Mouse (Mus musculus): Measurements from ENCODE around the gene Dhx15. TPM values are rescaled to one million over a fixed set of nuclear protein-coding genes. Genes with fewer than 3 reads are reported as not detected.
"Not testable (repeated sequence)": the region's sequence is repeated elsewhere in the genome, so short reads cannot be mapped to it uniquely, and the experiment has no call there.

The Dhx15 gene
- polyA plus RNA-seq (2014; fragmentation: Nextera tagmentation; extraction: Ambion mirVana): 112 and 124 TPM in 2 replicates

DNA sequence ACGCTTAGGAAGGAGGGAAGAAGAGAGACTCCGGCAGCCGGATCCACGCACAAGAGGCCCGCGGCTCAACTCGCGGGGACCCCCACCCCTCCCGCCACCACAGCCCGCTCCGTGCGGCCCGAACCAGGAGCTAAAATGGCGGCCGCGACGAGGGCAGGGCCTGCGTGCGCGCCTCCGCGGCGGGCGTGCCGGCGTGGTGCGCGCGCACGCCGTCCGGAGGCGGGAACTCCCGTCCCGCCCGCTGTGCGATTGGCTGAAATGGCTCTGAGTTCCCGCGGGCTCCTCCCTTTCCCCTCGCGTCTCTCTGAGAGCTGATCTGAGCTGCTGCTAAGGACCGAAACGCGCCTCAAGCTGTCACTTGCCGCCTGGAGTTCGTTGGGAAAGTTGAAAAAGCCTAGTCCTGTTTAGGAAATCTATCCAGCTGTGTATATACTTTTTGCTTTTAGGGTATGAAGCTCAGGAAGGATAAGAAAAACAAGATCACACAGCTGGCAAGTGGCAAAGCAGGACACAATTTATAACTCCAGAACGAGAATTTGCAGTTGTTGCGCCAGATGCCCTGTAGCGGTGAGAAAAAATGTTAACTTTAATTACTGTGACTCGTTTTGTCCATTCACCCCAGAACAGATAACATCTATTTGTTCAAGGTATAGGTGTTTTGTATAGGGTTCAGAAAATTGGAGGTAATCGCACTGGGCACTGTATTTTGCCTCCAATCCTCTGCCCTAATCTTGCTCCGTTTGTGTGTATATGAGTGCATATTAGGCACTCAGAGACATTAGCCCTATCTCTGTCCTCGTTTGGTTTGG is at the start of gene Dhx15:
Dhx15 (minus strand) TSS at position 144 of the 809 bp plus-strand sequence.
- WGBS: 1% methylated on average over 31 of the region's 53 CpGs
- H3K4me3 ChIP-seq (ENCODE audit: low read length): peak within 1 kb of the TSS; percentile 97
- peaks cover 18% of the 10 kb centered on the region for H3K4me1 ChIP-seq (ENCODE audit: control insufficient read depth, insufficient read depth, low read length)

GRCm38 (mm10) chr5:52238877-52239276 is 48.6 kb upstream of the Dhx15 start:
- Histone ChIP-seq H3K4me3 (ENCODE audit: low read length) (no peak overlapping the region), H3K9ac (ENCODE audit: low read depth, low read length) (no peak overlapping the region), H3K27ac (ENCODE audit: low read depth, low read length) (no peak overlapping the region), H3K4me2 (replicated peaks; ENCODE audit: low read depth, low read length) (no peak overlapping the region), H3K36me3 (ENCODE audit: control insufficient read depth, insufficient read depth, low read length) (no peaks in the 10 kb centered on the region), H3K9me3 (ENCODE audit: control insufficient read depth, low read length) (0 out of 2 replicates have a peak, but pooled peaks cover 3% of the 10 kb centered on the region), H3K27me3 (ENCODE audit: control insufficient read depth, insufficient read depth, low read length) (no peaks in the 10 kb centered on the region), H3K4me1 (ENCODE audit: control insufficient read depth, insufficient read depth, low read length) (no peaks in the 10 kb centered on the region)
- 92% methylated on average over 5 of the region's 5 CpGs for WGBS
- no peak for ATAC-seq (ENCODE audit: low FRiP score, low TSS enrichment)

More for the DNA sequence above, at the start of gene Dhx15:
- H3K9me3 ChIP-seq (ENCODE audit: control insufficient read depth, low read length): no peaks in the 10 kb centered on the region
- peak; percentile 97 for ATAC-seq (ENCODE audit: low FRiP score, low TSS enrichment)
- peak within 1 kb of the TSS; percentile 85 for H3K4me2 ChIP-seq (replicated peaks; ENCODE audit: low read depth, low read length)
- H3K27me3 ChIP-seq (ENCODE audit: control insufficient read depth, insufficient read depth, low read length): no peaks in the 10 kb centered on the region
- H3K27ac ChIP-seq (ENCODE audit: low read depth, low read length): peak within 1 kb of the TSS; percentile 92
- no peaks in the 10 kb centered on the region for H3K36me3 ChIP-seq (ENCODE audit: control insufficient read depth, insufficient read depth, low read length)
- H3K9ac ChIP-seq (ENCODE audit: low read depth, low read length): peak within 1 kb of the TSS; percentile 100

DNA sequence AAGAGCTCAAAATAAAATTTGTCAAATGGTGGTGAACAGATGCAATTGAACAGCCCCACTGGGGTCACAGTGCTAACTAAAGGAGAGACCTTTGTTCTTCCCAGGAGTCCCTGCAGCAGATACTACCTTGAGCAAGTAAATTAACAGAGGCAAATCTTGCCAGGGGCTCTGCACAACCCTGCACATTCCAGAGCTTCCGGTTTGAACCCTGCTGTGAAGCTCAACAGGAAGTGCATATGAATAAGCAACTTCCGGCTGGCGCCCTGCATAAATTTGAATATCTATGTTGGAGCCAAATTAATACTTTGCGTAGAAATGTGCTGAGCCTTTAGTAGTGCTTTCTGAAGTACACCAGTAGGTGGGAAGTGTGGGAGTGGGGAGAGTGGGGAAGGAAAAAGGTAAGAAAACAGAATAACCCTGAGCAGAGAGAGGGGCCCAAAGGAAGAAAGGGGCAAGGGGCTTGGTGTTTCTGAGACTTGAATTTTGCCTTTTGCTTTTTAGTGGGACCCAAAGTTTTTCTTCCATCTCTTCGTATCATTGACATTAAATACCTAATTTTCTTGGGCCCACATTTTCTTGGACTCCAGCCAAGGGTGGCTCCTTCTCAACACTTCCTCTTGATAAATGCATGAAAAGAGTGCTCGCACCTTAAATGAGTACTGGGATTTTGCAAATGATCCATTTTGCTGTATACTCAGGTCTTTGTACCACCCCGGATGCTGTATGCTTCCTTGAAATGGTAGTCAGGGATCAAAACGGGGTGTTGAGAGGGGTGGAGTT is 47.8 kb upstream of the Dhx15 start:
- H3K4me2 ChIP-seq (replicated peaks; ENCODE audit: low read depth, low read length): no peak overlapping the region
- H3K27ac ChIP-seq (ENCODE audit: low read depth, low read length): no peak overlapping the region
- ATAC-seq (ENCODE audit: low FRiP score, low TSS enrichment): no peak
- H3K4me3 ChIP-seq (ENCODE audit: low read length): no peak overlapping the region
- H3K9ac ChIP-seq (ENCODE audit: low read depth, low read length): no peak overlapping the region
- H3K9me3 ChIP-seq (ENCODE audit: control insufficient read depth, low read length): 0 out of 2 replicates have a peak, but pooled peaks cover 3% of the 10 kb centered on the region
- H3K27me3 ChIP-seq (ENCODE audit: control insufficient read depth, insufficient read depth, low read length): no peaks in the 10 kb centered on the region
- WGBS: 71% methylated on average over 8 of the region's 8 CpGs
- no peaks in the 10 kb centered on the region for H3K4me1 ChIP-seq (ENCODE audit: control insufficient read depth, insufficient read depth, low read length)
- H3K36me3 ChIP-seq (ENCODE audit: control insufficient read depth, insufficient read depth, low read length): no peaks in the 10 kb centered on the region

- H3K9ac ChIP-seq (ENCODE audit: low read depth, low read length); H3K27ac ChIP-seq (ENCODE audit: low read depth, low read length); H3K4me2 ChIP-seq (replicated peaks; ENCODE audit: low read depth, low read length); H3K4me3 ChIP-seq (ENCODE audit: low read length); H3K9me3 ChIP-seq (ENCODE audit: control insufficient read depth, low read length); H3K36me3 ChIP-seq (ENCODE audit: control insufficient read depth, insufficient read depth, low read length); ATAC-seq (ENCODE audit: low FRiP score, low TSS enrichment); H3K27me3 ChIP-seq (ENCODE audit: control insufficient read depth, insufficient read depth, low read length); H3K4me1 ChIP-seq (ENCODE audit: control insufficient read depth, insufficient read depth, low read length): not testable (repeated sequence)
- 98% methylated on average over 5 of the region's 6 CpGs for WGBS
Observed at GRCm38 (mm10) chr5:52236585-52236984, 46.3 kb upstream of the Dhx15 start.

DNA sequence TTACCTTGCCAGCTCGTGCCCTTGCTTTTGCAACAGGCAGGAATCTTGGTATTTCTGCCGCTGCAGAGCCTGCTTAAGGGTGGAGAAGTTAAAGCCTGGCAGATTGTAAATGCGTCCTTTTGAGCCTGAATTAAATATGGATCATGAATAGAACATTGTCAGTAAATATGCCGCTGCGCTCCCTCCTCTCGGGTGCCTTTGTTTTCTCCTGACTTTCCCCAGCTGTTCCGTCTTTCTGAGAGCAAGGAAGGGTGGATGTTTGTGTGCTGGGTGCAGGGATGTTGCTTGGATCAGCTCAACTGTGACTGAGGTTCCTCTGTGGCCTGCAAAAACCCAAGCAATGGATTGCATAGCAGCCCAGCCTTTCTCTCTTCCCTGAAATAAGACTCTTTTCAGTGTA is 44.3 kb upstream of the Dhx15 start:
- no peak overlapping the region for H3K4me3 ChIP-seq (ENCODE audit: low read length)
- no peaks in the 10 kb centered on the region for H3K27me3 ChIP-seq (ENCODE audit: control insufficient read depth, insufficient read depth, low read length)
- no peak overlapping the region for H3K27ac ChIP-seq (ENCODE audit: low read depth, low read length)
- 0 out of 2 replicates have a peak, but pooled peaks cover 3% of the 10 kb centered on the region for H3K9me3 ChIP-seq (ENCODE audit: control insufficient read depth, low read length)
- H3K9ac ChIP-seq (ENCODE audit: low read depth, low read length): no peak overlapping the region
- no peaks in the 10 kb centered on the region for H3K4me1 ChIP-seq (ENCODE audit: control insufficient read depth, insufficient read depth, low read length)
- no peaks in the 10 kb centered on the region for H3K36me3 ChIP-seq (ENCODE audit: control insufficient read depth, insufficient read depth, low read length)
- 61% methylated on average over 7 of the region's 7 CpGs for WGBS
- H3K4me2 ChIP-seq (replicated peaks; ENCODE audit: low read depth, low read length): no peak overlapping the region
- no peak for ATAC-seq (ENCODE audit: low FRiP score, low TSS enrichment)

GRCm38 (mm10) chr5:52233891-52234290 is 43.6 kb upstream of the Dhx15 start:
- no peak for ATAC-seq (ENCODE audit: low FRiP score, low TSS enrichment)
- Histone ChIP-seq H3K4me3 (ENCODE audit: low read length) (no peak overlapping the region), H3K27me3 (ENCODE audit: control insufficient read depth, insufficient read depth, low read length) (no peaks in the 10 kb centered on the region), H3K9ac (ENCODE audit: low read depth, low read length) (no peak overlapping the region), H3K4me1 (ENCODE audit: control insufficient read depth, insufficient read depth, low read length) (no peaks in the 10 kb centered on the region), H3K4me2 (replicated peaks; ENCODE audit: low read depth, low read length) (no peak overlapping the region), H3K27ac (ENCODE audit: low read depth, low read length) (no peak overlapping the region), H3K9me3 (ENCODE audit: control insufficient read depth, low read length) (0 out of 2 replicates have a peak, but pooled peaks cover 3% of the 10 kb centered on the region), H3K36me3 (ENCODE audit: control insufficient read depth, insufficient read depth, low read length) (no peaks in the 10 kb centered on the region)
- 37% methylated on average over 2 of the region's 2 CpGs for WGBS

DNA sequence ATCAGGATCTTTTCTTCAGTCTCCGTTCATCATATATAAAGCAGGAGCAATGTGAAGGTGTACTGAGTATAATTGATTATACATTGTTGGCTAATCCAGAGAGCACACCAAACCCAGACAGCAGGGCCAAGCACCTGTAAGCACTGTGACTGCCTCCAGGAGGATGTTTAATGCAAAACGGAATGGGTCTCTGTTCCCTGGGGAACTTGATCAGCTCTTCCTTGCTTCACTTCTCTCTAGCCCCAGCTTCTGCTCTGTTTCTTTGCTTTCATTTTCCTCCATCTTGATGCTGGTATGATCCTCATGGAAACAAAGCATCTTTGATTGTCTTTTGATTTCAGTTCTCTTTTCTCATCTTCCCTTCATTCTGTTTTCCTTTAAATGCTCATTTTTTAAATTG is 42.3 kb upstream of the Dhx15 start:
- H3K36me3 ChIP-seq (ENCODE audit: control insufficient read depth, insufficient read depth, low read length): no peaks in the 10 kb centered on the region
- no peaks in the 10 kb centered on the region for H3K27me3 ChIP-seq (ENCODE audit: control insufficient read depth, insufficient read depth, low read length)
- H3K9ac ChIP-seq (ENCODE audit: low read depth, low read length): no peak overlapping the region
- 55% methylated on average over 2 of the region's 2 CpGs for WGBS
- 0 out of 2 replicates have a peak, but pooled peaks cover 3% of the 10 kb centered on the region for H3K9me3 ChIP-seq (ENCODE audit: control insufficient read depth, low read length)
- H3K4me2 ChIP-seq (replicated peaks; ENCODE audit: low read depth, low read length): no peak overlapping the region
- H3K27ac ChIP-seq (ENCODE audit: low read depth, low read length): no peak overlapping the region
- ATAC-seq (ENCODE audit: low FRiP score, low TSS enrichment): no peak
- H3K4me3 ChIP-seq (ENCODE audit: low read length): no peak overlapping the region
- H3K4me1 ChIP-seq (ENCODE audit: control insufficient read depth, insufficient read depth, low read length): no peaks in the 10 kb centered on the region

DNA sequence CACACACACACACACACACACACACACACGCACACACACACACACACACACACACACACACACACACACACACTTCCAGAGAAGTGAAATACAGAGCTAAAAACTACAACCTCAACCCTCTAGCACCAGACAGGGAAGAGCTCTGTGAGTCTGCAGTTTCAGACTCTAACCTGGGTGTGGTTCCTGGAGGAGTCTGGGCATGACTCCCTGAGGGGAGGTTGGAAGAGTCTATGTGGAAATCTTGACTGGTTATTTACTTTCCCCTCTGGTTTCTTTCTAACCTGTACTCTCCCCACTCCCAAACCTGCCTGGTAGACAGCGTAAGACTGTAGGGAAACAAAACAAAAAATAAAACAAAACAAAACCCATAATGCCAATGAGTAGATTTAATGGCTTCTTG is 41.9 kb upstream of the Dhx15 start:
- Histone ChIP-seq H3K4me1 (ENCODE audit: control insufficient read depth, insufficient read depth, low read length) (no peaks in the 10 kb centered on the region), H3K36me3 (ENCODE audit: control insufficient read depth, insufficient read depth, low read length) (no peaks in the 10 kb centered on the region), H3K9ac (ENCODE audit: low read depth, low read length) (no peak overlapping the region), H3K4me3 (ENCODE audit: low read length) (no peak overlapping the region), H3K4me2 (replicated peaks; ENCODE audit: low read depth, low read length) (no peak overlapping the region), H3K27ac (ENCODE audit: low read depth, low read length) (no peak overlapping the region), H3K27me3 (ENCODE audit: control insufficient read depth, insufficient read depth, low read length) (no peaks in the 10 kb centered on the region), H3K9me3 (ENCODE audit: control insufficient read depth, low read length) (0 out of 2 replicates have a peak, but pooled peaks cover 3% of the 10 kb centered on the region)
- 79% methylated on average over 2 of the region's 2 CpGs for WGBS
- ATAC-seq (ENCODE audit: low FRiP score, low TSS enrichment): no peak

GRCm38 (mm10) chr5:52230466-52230865 is 40.2 kb upstream of the Dhx15 start:
- Histone ChIP-seq H3K36me3 (ENCODE audit: control insufficient read depth, insufficient read depth, low read length) (no peaks in the 10 kb centered on the region), H3K4me2 (replicated peaks; ENCODE audit: low read depth, low read length) (no peak overlapping the region), H3K27me3 (ENCODE audit: control insufficient read depth, insufficient read depth, low read length) (no peaks in the 10 kb centered on the region), H3K9ac (ENCODE audit: low read depth, low read length) (no peak overlapping the region), H3K9me3 (ENCODE audit: control insufficient read depth, low read length) (0 out of 2 replicates have a peak, but pooled peaks cover 3% of the 10 kb centered on the region), H3K4me3 (ENCODE audit: low read length) (no peak overlapping the region), H3K4me1 (ENCODE audit: control insufficient read depth, insufficient read depth, low read length) (no peaks in the 10 kb centered on the region), H3K27ac (ENCODE audit: low read depth, low read length) (no peak overlapping the region)
- ATAC-seq (ENCODE audit: low FRiP score, low TSS enrichment): no peak
- WGBS: 85% methylated on average over 7 of the region's 7 CpGs
